In genomic region chr7:17058071-17058689, GRCm38 (mm10) we compare ENCODE assay signal across 8 mouse cellular contexts. TPM values are rescaled to one million over a fixed set of nuclear protein-coding genes. Genes with fewer than 3 reads are reported as not detected.
DNase-seq lines count a peak whose midpoint lies in the region; ATAC-seq lines count a peak whose summit lies in the region.

No protein-coding gene starts in this region.

- no peaks in the 10 kb centered on the region for H3K36me3 ChIP-seq in hindbrain, embryonic 13.5 days

- DNase-seq in R1 (ENCODE audit: low read depth, low spot score): peak; percentile 55
- peak; percentile 77 for DNase-seq in cerebellum, adult 9-11 months
- DNase-seq in gastrocnemius, adult 18-20 months (ENCODE audit: low spot score): peak; percentile 93
- peak; percentile 81 to 82 for DNase-seq in layer of hippocampus, postnatal 36 days
- DNase-seq in lung, postnatal 36 days: peak; percentile 96
- peak; percentile 87 for DNase-seq in right cerebral cortex, postnatal 10 days (ENCODE audit: low spot score in 2 of 2)
- peak; percentile 52 to 87 for DNase-seq in urinary bladder, postnatal 36 days (ENCODE audit: low spot score in 2 of 2)

- H3K4me1 ChIP-seq in hindbrain, embryonic 13.5 days (replicated peaks): peaks cover 56% of the 10 kb centered on the region

- WGBS in hindbrain, embryonic 13.5 days: 6% methylated on average over 16 of the region's 16 CpGs

- H3K27me3 ChIP-seq in hindbrain, embryonic 13.5 days: peaks cover 21% of the 10 kb centered on the region

- no peaks in the 10 kb centered on the region for H3K9me3 ChIP-seq in hindbrain, embryonic 13.5 days

- H3K4me2 ChIP-seq in hindbrain, embryonic 13.5 days: peak overlapping the region; percentile 19; the same call in 1 of the 2 replicates

- peak overlapping the region; percentile 78 for H3K27ac ChIP-seq in hindbrain, embryonic 13.5 days

- H3K9ac ChIP-seq in hindbrain, embryonic 13.5 days: peak overlapping the region; percentile 24; the same call in 1 of the 2 replicates

- ATAC-seq in hindbrain, embryonic 13.5 days (ENCODE audit: low FRiP score): 0 out of 2 replicates have a peak, but pooled peaks have one; percentile 8

- H3K4me3 ChIP-seq in hindbrain, embryonic 13.5 days: no peak overlapping the region

RNA-seq across cellular contexts. Expression of gene Hif3a, which starts 4.0 kb away (rescaled TPM):
- total RNA-seq in gastrocnemius, adult 18-20 months (2021): 1 to 10 TPM in 1 of 2 experiments, under 1 TPM in 1; 0.64 to 1.6 TPM
- polyA plus RNA-seq in hindbrain, embryonic 13.5 days (2015; fragmentation: Nextera tagmentation; extraction: Ambion mirVana): 2.8 and 2.9 TPM in 2 replicates
- total RNA-seq in layer of hippocampus, postnatal 36 days (2021): 10 to 100 TPM in 1 of 2 experiments, 1 to 10 TPM in 1; 4.3 to 14.4 TPM

RNA-seq across cellular contexts. Expression of gene Psg16, which starts 15.7 kb away (rescaled TPM):
- total RNA-seq in gastrocnemius, adult 18-20 months (2021): under 1 TPM in 1 of 2 experiments, not detected in 1; 0.17 TPM
- polyA plus RNA-seq in hindbrain, embryonic 13.5 days (2015; fragmentation: Nextera tagmentation; extraction: Ambion mirVana): 1.5 and 1.6 TPM in 2 replicates
- total RNA-seq in layer of hippocampus, postnatal 36 days (2021): 1 to 10 TPM; 3.0 to 3.8 TPM

RNA-seq across cellular contexts. Expression of gene Ppp5c, which starts 30.5 kb away (rescaled TPM):
- total RNA-seq in gastrocnemius, adult 18-20 months (2021): 10 to 100 TPM; 62.4 to 63.0 TPM
- 109 and 115 TPM in 2 replicates for polyA plus RNA-seq in hindbrain, embryonic 13.5 days (2015; fragmentation: Nextera tagmentation; extraction: Ambion mirVana)
- 100 to 1,000 TPM; 147 to 149 TPM for total RNA-seq in layer of hippocampus, postnatal 36 days (2021)
